Mouse (Mus musculus): ENCODE results near the gene Sorbs1.
A peak's percentile ranks its signal among the peaks of the same experiment; 100 is the strongest.

- no peak for TF ChIP-seq CTCF (IDR thresholded peaks at IDR 0.05; ENCODE audit: borderline replicate concordance, insufficient read depth, low read depth, low read length)
- peak; percentile 85 for TF ChIP-seq POLR2A (IDR thresholded peaks at IDR 0.05; ENCODE audit: borderline replicate concordance, insufficient read depth, low read length)
Observed at GRCm38 (mm10) chr19:40513632-40514078, at the start of gene Sorbs1.

All from cerebellum, adult 2 months (tissue).